Mouse (Mus musculus): ENCODE data around the gene Fam187b.

Gene Fam187b

DNA sequence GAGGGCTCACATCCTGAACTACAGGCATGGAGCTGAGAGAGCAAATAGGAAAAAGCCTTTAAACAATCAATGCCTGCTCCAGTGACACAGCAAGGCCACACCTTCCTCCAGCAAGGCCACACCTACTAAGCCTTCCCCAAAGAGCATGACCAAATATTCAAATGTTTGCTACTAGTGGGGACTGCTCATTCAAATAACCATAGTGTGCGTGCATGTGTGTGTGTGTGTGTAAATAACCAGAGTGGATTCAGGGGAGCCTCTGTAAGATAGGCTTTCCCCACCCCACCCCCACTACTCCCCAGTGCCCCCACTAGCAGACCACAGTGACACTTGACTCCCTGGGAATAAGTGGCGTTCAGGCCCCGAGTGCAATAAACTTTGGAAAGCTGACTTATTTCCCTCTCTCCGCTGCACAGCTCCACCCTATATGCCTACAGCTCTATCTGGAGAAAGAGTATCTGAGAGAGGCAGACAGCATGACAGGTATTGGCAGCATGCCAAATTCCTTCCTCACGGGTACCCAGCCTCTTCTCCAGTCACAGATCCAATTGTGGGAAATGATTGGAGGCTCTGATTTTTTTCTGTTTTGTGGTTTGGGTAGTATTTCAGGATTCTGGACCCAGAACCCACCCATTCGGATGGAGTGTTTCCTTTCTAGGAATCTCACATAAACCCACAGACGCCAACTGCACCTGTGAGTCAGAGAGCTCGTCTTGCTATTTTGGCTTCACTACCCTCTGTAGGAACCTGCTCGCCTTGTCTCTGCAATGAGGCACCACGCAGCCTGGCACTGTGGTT lies 43.7 kb downstream of the Fam187b start:
- no peak for DNase-seq

DNA sequence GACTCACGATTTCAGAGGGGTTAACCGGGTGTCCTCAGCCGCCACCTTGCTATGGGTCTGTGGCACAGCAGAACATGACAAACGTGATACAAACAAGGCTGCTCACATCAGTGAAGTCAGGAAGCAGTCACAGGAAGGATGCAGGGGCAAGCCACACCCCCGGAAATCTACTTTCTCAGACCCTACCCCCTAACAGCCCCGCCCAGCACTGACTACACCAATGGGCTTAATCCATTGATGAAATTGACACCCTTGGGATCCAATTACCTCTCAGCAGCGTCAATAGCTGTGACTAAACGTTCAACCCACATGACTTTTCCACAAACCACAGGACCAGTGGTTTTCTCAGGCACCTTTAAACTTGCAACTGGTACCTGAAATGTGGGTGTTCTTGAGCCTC lies 55.0 kb downstream of the Fam187b start:
- no peak for DNase-seq

DNA sequence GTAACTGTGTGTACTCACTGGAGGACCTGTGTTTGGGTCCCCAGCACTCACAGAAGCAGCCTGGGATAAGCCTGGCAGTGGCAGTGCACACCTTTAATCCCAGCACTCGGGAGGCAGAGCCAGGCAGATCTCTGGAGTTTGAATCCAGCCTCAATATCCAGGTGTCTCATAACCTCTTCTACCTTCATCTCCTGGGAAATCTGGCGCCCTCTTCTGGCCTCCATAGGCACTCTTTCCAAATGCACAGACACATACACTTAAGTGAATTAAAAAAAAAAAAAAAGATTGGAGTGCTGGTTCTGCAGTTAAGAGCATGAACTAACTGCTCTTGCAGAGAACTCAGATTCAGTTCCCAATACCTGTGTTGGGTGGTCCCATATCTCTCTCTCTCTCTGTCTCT lies 57.1 kb downstream of the Fam187b start:
- DNase-seq: no peak

DNA sequence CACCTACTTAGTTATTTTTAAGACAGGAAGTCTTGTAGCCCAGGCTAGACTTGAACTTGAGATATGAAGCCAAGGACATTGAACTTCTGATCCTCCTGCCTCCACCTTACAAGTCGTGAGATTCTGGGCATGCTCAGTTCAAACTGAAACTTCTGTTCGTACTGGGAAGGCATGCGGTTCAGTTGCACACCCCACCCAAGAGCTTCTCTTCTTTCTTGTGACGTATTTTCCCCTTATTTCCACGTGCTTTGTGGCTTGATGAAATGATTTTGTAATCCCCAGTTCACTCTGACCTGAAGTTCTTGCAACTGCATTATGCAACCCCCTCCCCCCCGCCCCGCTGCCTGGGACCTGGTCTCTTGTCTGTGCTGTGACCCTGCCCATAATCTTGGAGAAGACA lies 58.1 kb downstream of the Fam187b start:
- DNase-seq: no peak

DNA sequence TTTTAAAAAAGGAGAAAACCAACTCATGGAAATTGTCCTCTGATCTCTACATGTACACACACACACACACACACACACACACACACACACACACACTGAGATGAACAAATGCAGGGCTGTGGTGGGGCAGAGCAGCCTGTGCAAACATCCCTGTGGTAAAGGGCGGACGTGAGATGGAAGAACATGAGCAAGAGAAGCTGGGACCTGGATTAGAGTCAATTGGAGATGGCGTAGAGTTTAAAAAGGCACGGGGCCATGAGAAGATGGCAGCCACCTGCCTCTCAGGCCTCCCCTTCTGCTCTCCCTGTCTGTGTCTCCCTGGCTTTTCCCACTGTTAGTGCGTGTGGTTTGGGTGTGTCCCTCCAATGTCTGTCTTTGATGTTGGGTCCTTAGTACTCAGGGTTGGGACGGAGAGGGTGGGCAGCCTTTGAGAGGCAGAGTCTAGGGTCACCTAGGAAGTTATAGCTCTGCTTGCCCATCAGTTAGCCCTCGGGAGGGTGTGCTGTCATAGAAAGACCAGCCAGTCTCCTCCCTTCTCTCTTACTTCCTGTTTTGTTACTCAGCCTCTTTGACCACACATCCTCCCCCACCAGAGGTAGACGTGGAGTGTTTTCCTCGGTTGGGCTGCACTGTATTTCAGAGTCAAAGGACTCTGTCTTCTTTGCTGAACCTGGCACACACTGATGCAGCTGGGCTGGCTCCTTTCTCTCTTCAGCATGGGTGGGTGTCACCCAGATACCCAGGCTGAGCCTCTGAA lies 60.0 kb downstream of the Fam187b start:
- DNase-seq: no peak

DNA sequence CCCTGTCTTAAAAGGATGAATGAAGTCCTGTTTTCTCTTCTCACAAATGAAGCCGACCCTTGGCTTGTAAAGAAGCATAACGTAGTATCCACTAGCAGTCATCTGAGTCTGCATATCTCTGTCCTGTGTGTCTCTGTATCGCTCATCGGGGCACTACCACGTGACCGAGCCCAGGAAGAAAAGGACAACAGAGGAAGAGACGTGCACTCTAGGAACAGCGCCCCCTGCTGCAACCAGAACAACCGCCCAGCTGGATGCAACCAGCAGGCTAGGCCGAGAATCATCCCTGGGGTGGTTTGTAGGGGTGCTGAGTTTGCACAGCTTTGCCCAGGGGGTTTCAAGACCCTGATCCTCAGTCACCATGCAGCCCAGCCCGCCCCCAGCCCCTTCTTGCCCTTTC lies 61.2 kb downstream of the Fam187b start:
- DNase-seq: no peak

DNA sequence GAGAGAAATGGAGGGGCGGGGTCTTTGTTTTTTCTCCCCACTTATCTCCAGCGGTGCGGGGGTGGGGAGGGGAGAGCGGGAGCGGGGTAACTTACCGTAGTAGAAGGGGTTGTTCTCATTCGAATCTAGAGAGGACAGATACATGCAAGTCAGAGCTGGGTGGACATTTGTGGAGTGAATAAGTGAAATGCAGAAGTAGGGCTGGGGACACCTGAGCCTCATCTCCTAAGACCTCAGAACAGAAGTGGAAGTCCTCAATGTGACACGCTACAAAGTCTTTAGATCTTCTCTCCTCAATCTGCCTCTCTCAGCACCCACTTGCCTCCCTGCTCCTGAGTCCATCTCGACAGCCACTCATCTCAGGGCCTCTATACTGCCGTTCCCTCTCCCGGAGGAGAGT lies 61.7 kb downstream of the Fam187b start:
- DNase-seq: no peak

DNA sequence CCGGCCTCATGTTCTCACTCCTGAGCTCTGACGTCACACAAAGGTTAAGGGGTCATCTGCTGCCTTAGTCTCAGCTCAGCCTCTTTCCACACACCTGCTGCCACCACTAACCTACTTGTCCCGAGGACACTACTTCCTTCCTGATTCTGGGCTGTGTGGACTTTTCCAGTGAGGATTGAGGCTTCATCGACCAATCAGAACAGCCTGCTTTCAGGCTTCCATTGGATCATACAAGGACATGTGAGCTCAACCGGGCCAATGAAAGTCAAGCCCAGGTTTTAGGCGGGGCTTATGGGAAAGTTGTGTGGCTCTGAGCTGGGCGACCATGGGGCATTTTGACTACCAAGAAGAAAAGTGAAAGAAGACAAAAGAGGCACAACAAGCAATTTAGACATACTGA lies 63.3 kb downstream of the Fam187b start:
- no peak for DNase-seq

DNA sequence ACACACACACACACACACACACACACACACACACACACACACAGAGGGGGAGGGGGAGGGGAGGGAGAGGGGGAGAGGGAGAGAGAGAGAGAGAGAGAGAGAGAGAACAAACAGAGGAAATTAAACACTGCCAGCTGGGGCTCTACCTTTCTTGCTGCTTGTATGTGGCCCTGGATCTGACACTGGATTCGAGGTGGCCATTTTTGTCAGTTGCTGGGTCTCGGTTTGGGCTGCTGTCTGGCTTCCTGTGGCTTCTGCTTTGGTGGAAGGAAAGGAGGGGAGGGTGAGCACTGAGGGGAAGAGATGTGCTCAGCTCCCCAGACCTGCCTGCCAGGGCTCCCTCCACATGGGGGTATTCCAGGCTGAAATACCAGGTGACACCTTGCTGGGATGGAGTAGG lies 64.1 kb downstream of the Fam187b start:
- no peak for DNase-seq

DNA sequence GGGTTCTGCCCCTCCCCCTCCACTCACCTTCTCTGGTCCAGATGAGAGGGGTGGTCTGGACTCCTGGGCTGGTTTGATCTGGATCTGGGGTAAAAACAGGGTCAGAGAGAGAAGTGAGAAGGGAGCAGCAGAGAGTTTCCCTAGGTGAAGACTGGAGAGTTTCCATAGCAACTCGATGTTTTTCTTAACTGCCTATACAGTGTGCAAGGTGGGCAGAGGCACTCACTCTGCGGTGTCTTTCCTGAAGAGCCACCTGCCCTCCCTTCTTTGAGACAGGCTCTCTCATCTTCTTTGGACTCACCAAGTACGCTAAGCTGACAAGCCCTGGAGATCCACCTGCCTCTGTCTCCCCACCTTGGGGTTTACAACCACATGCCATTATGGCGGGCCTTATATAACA lies 65.4 kb downstream of the Fam187b start:
- DNase-seq: no peak
